Mouse (Mus musculus) central nervous system, embryonic 18 days (tissue): ENCODE data around the gene Lce1d. TPM values are rescaled to one million over a fixed set of nuclear protein-coding genes. Genes with fewer than 3 reads are reported as not detected.

Source experiments
- polyA plus RNA-seq: library from polyadenylated mRNA; depleted of rRNA; stranded (reverse); fragments of >200 nt; gene quantifications from 2 replicates; pipeline ENCODE4 v1.2.3, GENCODE M21; 2012; rRNA removed

Lce1d gene
- not detected in 2 replicates for polyA plus RNA-seq

GRCm38 (mm10) chr3:92687110-92687509 lies at the start of gene Lce1d:
TSS of gene Lce1d (minus strand) at chr3:92687210.

GRCm38 (mm10) chr3:92720250-92720649 lies 33.2 kb upstream of the Lce1d start, which contains the start of gene Lce1f:
TSS of gene Lce1f (minus strand) at chr3:92720350.

GRCm38 (mm10) chr3:92708974-92709373 lies 22.0 kb upstream of the Lce1d start, which contains the start of gene Lce1e:
TSS of gene Lce1e (minus strand) at chr3:92709074.

GRCm38 (mm10) chr3:92678947-92679346 lies 8.1 kb downstream of the Lce1d start, which contains the start of gene Lce1c:
TSS of gene Lce1c (plus strand) at chr3:92679247.

GRCm38 (mm10) chr3:92670215-92670614 lies 16.8 kb downstream of the Lce1d start, which contains the start of gene Lce1a2:
TSS of gene Lce1a2 (minus strand) at chr3:92670315.

GRCm38 (mm10) chr3:92656826-92657225 lies 30.2 kb downstream of the Lce1d start, which contains the start of gene Lce1b:
TSS of gene Lce1b (minus strand) at chr3:92656926.

GRCm38 (mm10) chr3:92648207-92648606 lies 38.8 kb downstream of the Lce1d start, which contains the start of gene Lce1a1:
TSS of gene Lce1a1 (minus strand) at chr3:92648307.

Other genes starting within 250 kb of the Lce1d start
- not detected in 2 replicates for gene Sprr1b, start 248.4 kb downstream of the Lce1d start, polyA plus RNA-seq
- gene Sprr3, start 228.5 kb downstream of the Lce1d start, polyA plus RNA-seq = not detected in 2 replicates
- 0.07 and 0.25 TPM in 2 replicates for gene Sprr1a, start 201.3 kb downstream of the Lce1d start, polyA plus RNA-seq
- gene Sprr4, start 186.7 kb downstream of the Lce1d start, polyA plus RNA-seq = not detected in 2 replicates
- gene 2310046K23Rik, start 152.7 kb downstream of the Lce1d start, polyA plus RNA-seq = not detected in 2 replicates
- not detected in 2 replicates for gene Ivl, start 113.5 kb downstream of the Lce1d start, polyA plus RNA-seq
- gene Smcp, start 98.2 kb downstream of the Lce1d start, polyA plus RNA-seq = not detected in 2 replicates
- gene 2210017I01Rik, start 79.7 kb downstream of the Lce1d start, polyA plus RNA-seq = not detected in 2 replicates
- not detected in 2 replicates for gene Lce6a, start 65.5 kb downstream of the Lce1d start, polyA plus RNA-seq
- gene Lce1a1, start 38.9 kb downstream of the Lce1d start, polyA plus RNA-seq = not detected in 2 replicates
- not detected in 2 replicates for gene Lce1b, start 30.3 kb downstream of the Lce1d start, polyA plus RNA-seq
- gene Lce1a2, start 16.9 kb downstream of the Lce1d start, polyA plus RNA-seq = not detected in 2 replicates
- not detected in 2 replicates for gene Lce1c, start 8.0 kb downstream of the Lce1d start, polyA plus RNA-seq
- not detected in 2 replicates for gene Lce1e, start 21.9 kb upstream of the Lce1d start, polyA plus RNA-seq
- not detected in 2 replicates for gene Lce1f, start 33.1 kb upstream of the Lce1d start, polyA plus RNA-seq
- gene Gm38119, start 51.9 kb upstream of the Lce1d start, polyA plus RNA-seq = not detected in 2 replicates
- not detected in 2 replicates for gene Lce1g, start 65.1 kb upstream of the Lce1d start, polyA plus RNA-seq
- not detected in 2 replicates for gene Lce1h, start 77.9 kb upstream of the Lce1d start, polyA plus RNA-seq
- not detected in 2 replicates for gene Lce1i, start 91.7 kb upstream of the Lce1d start, polyA plus RNA-seq
- not detected in 2 replicates for gene Lce1j, start 103.3 kb upstream of the Lce1d start, polyA plus RNA-seq
- gene Lce1k, start 120.7 kb upstream of the Lce1d start, polyA plus RNA-seq = not detected in 2 replicates
- gene Kprp, start 140.0 kb upstream of the Lce1d start, polyA plus RNA-seq = not detected in 2 replicates
- gene Lce1l, start 164.1 kb upstream of the Lce1d start, polyA plus RNA-seq = not detected in 2 replicates
- not detected in 2 replicates for gene 2310050C09Rik, start 183.0 kb upstream of the Lce1d start, polyA plus RNA-seq
- not detected in 2 replicates for gene Lce3a, start 239.0 kb upstream of the Lce1d start, polyA plus RNA-seq
- not detected in 2 replicates for gene Lce3b, start 245.8 kb upstream of the Lce1d start, polyA plus RNA-seq